Mouse (Mus musculus): ENCODE data around the gene Slc7a6. TPM values are rescaled to one million over a fixed set of nuclear protein-coding genes. Genes with fewer than 3 reads are reported as not detected.

Gene Slc7a6
- polyA plus RNA-seq, 1 experiment = 69.5 TPM

DNA sequence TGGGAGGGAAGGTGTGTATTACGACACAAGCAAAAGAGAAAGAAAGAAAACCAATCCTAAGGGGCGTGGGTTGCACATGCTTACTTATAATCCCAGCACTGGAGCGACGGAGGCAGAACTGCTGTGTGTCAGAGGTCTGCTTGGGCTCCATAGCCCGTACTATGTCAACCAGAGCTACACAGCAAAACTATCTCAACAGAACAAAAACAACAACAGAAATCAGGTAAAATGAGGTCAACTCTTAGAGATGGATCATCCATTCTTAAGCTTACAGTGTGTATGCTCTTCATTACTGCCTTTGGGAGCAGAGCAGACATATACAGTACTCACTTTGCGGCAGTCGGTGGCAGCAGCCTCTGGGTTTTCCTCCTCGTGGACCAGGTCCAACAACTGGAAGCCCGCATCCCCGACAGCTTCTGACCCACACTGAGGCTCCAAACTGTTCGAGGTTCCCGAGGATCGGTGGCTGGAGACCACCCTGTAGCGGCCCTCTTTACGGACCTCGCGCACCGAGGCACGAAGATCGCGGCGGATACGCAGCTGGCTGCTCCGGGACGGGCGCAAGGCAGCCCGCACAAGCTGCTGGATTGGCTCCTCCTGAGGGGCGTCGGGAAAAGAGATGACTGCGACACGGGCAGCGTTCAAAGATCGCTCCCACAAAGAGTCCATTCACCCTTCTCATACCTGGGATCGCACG is 41.5 kb downstream of the Slc7a6 start:
- TF ChIP-seq POLR2A (IDR thresholded peaks at IDR 0.05; ENCODE audit: control insufficient read depth, low read depth, low read length) (no peak), CTCF (IDR thresholded peaks at IDR 0.05; ENCODE audit: control insufficient read depth, insufficient read depth, insufficient replicate concordance, low read depth, low read length) (no peak)
- no peaks in the 10 kb centered on the region for H3K27me3 ChIP-seq (ENCODE audit: control insufficient read depth, insufficient read depth, low read length)
- H3K36me3 ChIP-seq (ENCODE audit: control insufficient read depth, insufficient read depth, low read length) = no peaks in the 10 kb centered on the region
- peak overlapping the region; percentile 85 for H3K27ac ChIP-seq (ENCODE audit: control insufficient read depth, insufficient read depth, low read depth, low read length)
- no peaks in the 10 kb centered on the region for H3K4me1 ChIP-seq (ENCODE audit: control insufficient read depth, insufficient read depth, low read length)
- peak overlapping the region; percentile 89 for H3K4me3 ChIP-seq (ENCODE audit: control insufficient read depth, low read depth, low read length)

DNA sequence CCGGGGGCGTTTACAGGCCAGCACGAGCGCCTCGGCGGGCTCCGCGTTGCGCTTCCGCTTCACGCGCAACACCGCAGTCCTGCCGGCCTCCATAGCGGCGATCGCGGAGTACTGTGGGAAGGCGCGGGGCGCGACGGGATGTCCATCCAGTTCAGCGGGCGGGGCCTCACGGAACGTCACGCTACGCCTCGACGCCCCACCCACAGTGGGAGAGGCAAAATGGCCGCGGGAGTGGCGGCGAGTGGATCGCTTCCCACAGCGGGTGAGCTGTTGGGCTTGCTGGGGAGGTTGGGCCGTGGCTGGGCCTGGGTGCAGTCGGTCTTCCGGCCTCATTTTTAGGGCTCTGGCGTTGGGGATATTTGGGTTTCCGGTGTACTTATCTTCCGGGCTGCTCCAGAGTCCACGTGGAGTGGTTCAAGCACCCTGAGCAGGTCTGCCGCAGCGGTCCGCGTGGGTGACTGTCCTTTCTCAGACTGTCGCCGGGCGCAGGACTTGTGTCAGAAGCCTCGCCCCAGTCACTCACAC is 42.2 kb downstream of the Slc7a6 start, which contains the start of the genes Slc7a6os and Prmt7:
Slc7a6os (minus strand) TSS at position 115 of the 525 bp plus-strand sequence.
Prmt7 (plus strand) TSS at position 116 of the 525 bp plus-strand sequence.
- no peaks in the 10 kb centered on the region for H3K4me1 ChIP-seq (ENCODE audit: control insufficient read depth, insufficient read depth, low read length)
- TF ChIP-seq CTCF (IDR thresholded peaks at IDR 0.05; ENCODE audit: control insufficient read depth, insufficient read depth, insufficient replicate concordance, low read depth, low read length) (no peak), POLR2A (IDR thresholded peaks at IDR 0.05; ENCODE audit: control insufficient read depth, low read depth, low read length) (peak; percentile 97)
- H3K27ac ChIP-seq (ENCODE audit: control insufficient read depth, insufficient read depth, low read depth, low read length) = peak within 1 kb of the TSS; percentile 85
- H3K4me3 ChIP-seq (ENCODE audit: control insufficient read depth, low read depth, low read length) = peak within 1 kb of the TSS; percentile 89
- no peaks in the 10 kb centered on the region for H3K36me3 ChIP-seq (ENCODE audit: control insufficient read depth, insufficient read depth, low read length)
- H3K27me3 ChIP-seq (ENCODE audit: control insufficient read depth, insufficient read depth, low read length) = no peaks in the 10 kb centered on the region

DNA sequence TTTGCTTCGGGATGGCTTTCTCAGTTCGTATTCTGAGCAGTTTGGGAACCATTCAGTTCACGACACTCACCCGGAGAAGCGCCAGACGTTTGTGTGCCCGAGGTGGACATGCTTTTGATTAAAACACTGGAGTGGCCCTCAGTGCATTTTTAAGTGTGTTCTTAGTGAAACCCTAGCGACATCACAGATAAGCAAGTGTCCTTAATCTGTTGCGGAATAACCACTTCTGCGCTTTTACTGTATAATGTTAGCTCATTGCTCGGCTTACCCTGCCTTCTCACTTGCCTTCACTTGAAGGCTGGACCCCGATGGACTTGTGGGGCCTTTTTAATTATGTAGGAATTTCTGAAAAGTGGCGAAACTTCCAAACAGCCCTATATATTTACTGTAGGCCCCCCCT is 42.8 kb downstream of the Slc7a6 start:
- no peak for TF ChIP-seq POLR2A (IDR thresholded peaks at IDR 0.05; ENCODE audit: control insufficient read depth, low read depth, low read length)
- TF ChIP-seq CTCF (IDR thresholded peaks at IDR 0.05; ENCODE audit: control insufficient read depth, insufficient read depth, insufficient replicate concordance, low read depth, low read length) = no peak
- no peaks in the 10 kb centered on the region for H3K27me3 ChIP-seq (ENCODE audit: control insufficient read depth, insufficient read depth, low read length)
- H3K27ac ChIP-seq (ENCODE audit: control insufficient read depth, insufficient read depth, low read depth, low read length) = peak overlapping the region; percentile 85
- H3K4me1 ChIP-seq (ENCODE audit: control insufficient read depth, insufficient read depth, low read length) = no peaks in the 10 kb centered on the region
- H3K4me3 ChIP-seq (ENCODE audit: control insufficient read depth, low read depth, low read length) = peak overlapping the region; percentile 89
- H3K36me3 ChIP-seq (ENCODE audit: control insufficient read depth, insufficient read depth, low read length) = no peaks in the 10 kb centered on the region

DNA sequence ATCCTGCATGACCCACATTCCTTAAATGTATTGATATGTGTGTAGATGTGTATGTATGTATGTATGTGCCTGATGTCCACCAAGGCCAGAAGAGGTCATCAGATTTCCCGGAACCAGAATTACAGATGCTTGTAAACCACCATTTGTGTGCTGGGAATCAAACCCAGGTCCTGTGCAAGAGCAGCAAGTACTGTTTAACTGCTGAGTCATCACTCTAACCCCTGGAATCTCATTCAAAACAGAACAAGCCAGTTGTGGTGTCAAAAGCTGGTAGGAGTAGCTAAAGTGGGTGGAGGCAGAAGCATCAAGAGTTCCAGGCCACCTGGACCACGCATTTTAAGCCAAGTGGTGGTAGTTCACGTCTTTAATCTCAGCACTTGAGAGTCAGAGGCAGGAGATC is 45.3 kb downstream of the Slc7a6 start:
- Histone ChIP-seq H3K27ac (ENCODE audit: control insufficient read depth, insufficient read depth, low read depth, low read length) (no peak overlapping the region), H3K27me3 (ENCODE audit: control insufficient read depth, insufficient read depth, low read length) (no peaks in the 10 kb centered on the region), H3K4me3 (ENCODE audit: control insufficient read depth, low read depth, low read length) (no peak overlapping the region), H3K36me3 (ENCODE audit: control insufficient read depth, insufficient read depth, low read length) (peaks cover 2% of the 10 kb centered on the region), H3K4me1 (ENCODE audit: control insufficient read depth, insufficient read depth, low read length) (no peaks in the 10 kb centered on the region)
- TF ChIP-seq CTCF (IDR thresholded peaks at IDR 0.05; ENCODE audit: control insufficient read depth, insufficient read depth, insufficient replicate concordance, low read depth, low read length) (no peak), POLR2A (IDR thresholded peaks at IDR 0.05; ENCODE audit: control insufficient read depth, low read depth, low read length) (no peak)

DNA sequence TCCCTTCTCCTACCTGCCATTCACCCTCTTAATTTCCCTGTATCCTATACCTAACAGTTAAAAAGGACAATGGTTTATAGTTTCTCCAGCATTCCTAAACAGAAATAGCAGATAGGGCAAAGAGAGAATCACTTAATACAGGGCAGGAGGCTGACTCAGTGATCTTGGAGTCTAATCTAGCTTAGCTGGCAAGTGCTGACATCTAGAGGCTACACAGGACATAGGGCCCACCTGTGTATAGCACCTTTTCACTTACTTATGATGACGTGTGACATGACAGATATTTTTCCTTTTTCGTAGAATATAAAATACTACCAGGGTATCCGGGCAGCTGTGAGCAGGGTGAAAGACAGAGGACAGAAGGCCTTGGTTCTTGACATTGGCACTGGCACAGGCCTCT is 51.0 kb downstream of the Slc7a6 start:
- H3K27ac ChIP-seq (ENCODE audit: control insufficient read depth, insufficient read depth, low read depth, low read length) = no peak overlapping the region
- TF ChIP-seq CTCF (IDR thresholded peaks at IDR 0.05; ENCODE audit: control insufficient read depth, insufficient read depth, insufficient replicate concordance, low read depth, low read length) (no peak), POLR2A (IDR thresholded peaks at IDR 0.05; ENCODE audit: control insufficient read depth, low read depth, low read length) (no peak)
- no peaks in the 10 kb centered on the region for H3K27me3 ChIP-seq (ENCODE audit: control insufficient read depth, insufficient read depth, low read length)
- H3K4me3 ChIP-seq (ENCODE audit: control insufficient read depth, low read depth, low read length) = no peak overlapping the region
- no peaks in the 10 kb centered on the region for H3K4me1 ChIP-seq (ENCODE audit: control insufficient read depth, insufficient read depth, low read length)
- H3K36me3 ChIP-seq (ENCODE audit: control insufficient read depth, insufficient read depth, low read length) = peaks cover 4% of the 10 kb centered on the region

DNA sequence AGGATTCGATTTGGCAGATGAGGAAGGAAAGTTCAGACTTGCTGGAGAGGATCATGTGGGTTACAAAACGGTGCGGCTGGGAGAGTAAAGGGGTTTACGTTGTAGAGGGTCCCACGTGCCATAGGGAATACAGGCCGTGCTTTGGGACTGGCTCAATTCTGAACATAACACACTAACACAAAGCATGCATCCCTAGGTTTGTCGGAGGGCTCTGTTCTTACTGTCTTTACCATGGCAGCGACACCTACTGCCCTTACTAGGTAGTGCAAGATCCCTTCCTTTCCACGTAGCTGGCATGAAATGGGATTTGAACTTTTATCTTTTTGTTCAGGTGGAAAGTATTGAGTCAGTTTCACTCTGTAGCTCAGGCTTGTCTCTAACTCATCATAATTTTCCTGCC is 57.9 kb downstream of the Slc7a6 start:
- TF ChIP-seq POLR2A (IDR thresholded peaks at IDR 0.05; ENCODE audit: control insufficient read depth, low read depth, low read length) (no peak), CTCF (IDR thresholded peaks at IDR 0.05; ENCODE audit: control insufficient read depth, insufficient read depth, insufficient replicate concordance, low read depth, low read length) (peak; percentile 4; the same call in 1 of the 2 replicates)
- Histone ChIP-seq H3K36me3 (ENCODE audit: control insufficient read depth, insufficient read depth, low read length) (peaks cover 5% of the 10 kb centered on the region), H3K4me3 (ENCODE audit: control insufficient read depth, low read depth, low read length) (no peak overlapping the region), H3K4me1 (ENCODE audit: control insufficient read depth, insufficient read depth, low read length) (no peaks in the 10 kb centered on the region), H3K27me3 (ENCODE audit: control insufficient read depth, insufficient read depth, low read length) (no peaks in the 10 kb centered on the region), H3K27ac (ENCODE audit: control insufficient read depth, insufficient read depth, low read depth, low read length) (no peak overlapping the region)

DNA sequence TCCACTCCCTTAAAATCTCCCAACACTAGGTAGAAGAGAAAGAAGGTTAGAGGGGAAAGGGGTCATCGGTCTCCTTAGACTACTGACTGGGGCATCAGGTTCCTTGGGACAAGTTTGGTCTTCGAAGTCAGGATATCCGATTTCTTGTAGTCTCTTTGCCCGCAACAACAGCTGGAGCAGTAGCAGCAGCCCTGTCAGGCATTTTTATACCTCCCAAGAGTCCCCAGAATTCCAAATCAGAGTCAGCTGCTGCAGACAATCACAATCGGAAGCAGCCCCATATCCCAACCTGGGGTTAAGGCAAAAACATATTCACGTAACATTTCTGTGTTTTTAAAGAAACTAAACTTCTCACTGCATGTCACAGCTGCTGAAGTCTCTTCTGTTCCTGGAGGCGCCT is 62.9 kb downstream of the Slc7a6 start:
- H3K4me3 ChIP-seq (ENCODE audit: control insufficient read depth, low read depth, low read length) = no peak overlapping the region
- peaks cover 6% of the 10 kb centered on the region for H3K36me3 ChIP-seq (ENCODE audit: control insufficient read depth, insufficient read depth, low read length)
- H3K27ac ChIP-seq (ENCODE audit: control insufficient read depth, insufficient read depth, low read depth, low read length) = no peak overlapping the region
- TF ChIP-seq POLR2A (IDR thresholded peaks at IDR 0.05; ENCODE audit: control insufficient read depth, low read depth, low read length) (no peak), CTCF (IDR thresholded peaks at IDR 0.05; ENCODE audit: control insufficient read depth, insufficient read depth, insufficient replicate concordance, low read depth, low read length) (no peak)
- no peaks in the 10 kb centered on the region for H3K27me3 ChIP-seq (ENCODE audit: control insufficient read depth, insufficient read depth, low read length)
- H3K4me1 ChIP-seq (ENCODE audit: control insufficient read depth, insufficient read depth, low read length) = no peaks in the 10 kb centered on the region

Measured in testis, adult 2 months (tissue).